Mouse (Mus musculus): ENCODE results near the gene Camta2. TPM values are rescaled to one million over a fixed set of nuclear protein-coding genes. Genes with fewer than 3 reads are reported as not detected.

Camta2 gene
- total and polyA plus RNA-seq, 2 experiments from 2014 or later = 8.7 to 10.5 TPM

GRCm38 (mm10) chr11:70681897-70682581 lies 5.9 kb downstream of the Camta2 start:
- Histone ChIP-seq H3K9ac (replicated peaks; ENCODE audit: low read depth, low read length) (no peak overlapping the region), H3K36me3 (replicated peaks; ENCODE audit: control insufficient read depth, insufficient read depth, low read length) (peaks cover 71% of the 10 kb centered on the region), H3K4me3 (ENCODE audit: low read depth, low read length) (no peak overlapping the region), H3K4me1 (ENCODE audit: control insufficient read depth, insufficient read depth) (peaks cover 7% of the 10 kb centered on the region), H3K9me3 (replicated peaks; ENCODE audit: control insufficient read depth, low read length) (no peaks in the 10 kb centered on the region), H3K27me3 (ENCODE audit: control insufficient read depth, insufficient read depth, low read length) (no peaks in the 10 kb centered on the region), H3K4me2 (ENCODE audit: low read depth, low read length) (no peak overlapping the region), H3K27ac (ENCODE audit: low read depth) (0 out of 2 replicates have a peak overlapping the region, but pooled peaks have one; percentile 9)
- ATAC-seq (ENCODE audit: insufficient read depth, low read depth) = peak; percentile 75
- TF ChIP-seq EP300 (IDR thresholded peaks at IDR 0.05; ENCODE audit: low read depth) (no peak), CTCF (IDR thresholded peaks at IDR 0.05; ENCODE audit: low read depth) (peak; percentile 75)
- peak; percentile 77 for DNase-seq (ENCODE audit: low spot score)
- WGBS = 38% methylated on average over 11 of the region's 11 CpGs

- DNase-seq (ENCODE audit: low spot score) (no peak), ATAC-seq (ENCODE audit: insufficient read depth, low read depth) (no peak)
- Histone ChIP-seq H3K27me3 (ENCODE audit: control insufficient read depth, insufficient read depth, low read length) (no peaks in the 10 kb centered on the region), H3K4me2 (ENCODE audit: low read depth, low read length) (no peak overlapping the region), H3K27ac (ENCODE audit: low read depth) (no peak overlapping the region), H3K9me3 (replicated peaks; ENCODE audit: control insufficient read depth, low read length) (no peaks in the 10 kb centered on the region), H3K36me3 (replicated peaks; ENCODE audit: control insufficient read depth, insufficient read depth, low read length) (peaks cover 80% of the 10 kb centered on the region), H3K4me3 (ENCODE audit: low read depth, low read length) (no peak overlapping the region), H3K9ac (replicated peaks; ENCODE audit: low read depth, low read length) (no peak overlapping the region), H3K4me1 (ENCODE audit: control insufficient read depth, insufficient read depth) (peaks cover 5% of the 10 kb centered on the region)
- 71% methylated on average over 12 of the region's 12 CpGs for WGBS
- TF ChIP-seq EP300 (IDR thresholded peaks at IDR 0.05; ENCODE audit: low read depth) = no peak
These were observed 6.7 kb downstream of the Camta2 start for GRCm38 (mm10) chr11:70681170-70681569.

GRCm38 (mm10) chr11:70679894-70680293 lies 8.0 kb downstream of the Camta2 start:
- peaks cover 82% of the 10 kb centered on the region for H3K36me3 ChIP-seq (replicated peaks; ENCODE audit: control insufficient read depth, insufficient read depth, low read length)
- WGBS = 84% methylated on average over 8 of the region's 8 CpGs

GRCm38 (mm10) chr11:70679361-70679760 lies 8.5 kb downstream of the Camta2 start:
- no peak overlapping the region for H3K4me2 ChIP-seq (ENCODE audit: low read depth, low read length)
- H3K4me3 ChIP-seq (ENCODE audit: low read depth, low read length) = no peak overlapping the region
- H3K27ac ChIP-seq (ENCODE audit: low read depth) = no peak overlapping the region
- H3K9me3 ChIP-seq (replicated peaks; ENCODE audit: control insufficient read depth, low read length) = no peaks in the 10 kb centered on the region
- no peak for TF ChIP-seq CTCF (IDR thresholded peaks at IDR 0.05; ENCODE audit: low read depth)
- TF ChIP-seq EP300 (IDR thresholded peaks at IDR 0.05; ENCODE audit: low read depth) = no peak
- H3K36me3 ChIP-seq (replicated peaks; ENCODE audit: control insufficient read depth, insufficient read depth, low read length) = peaks cover 78% of the 10 kb centered on the region
- no peak overlapping the region for H3K9ac ChIP-seq (replicated peaks; ENCODE audit: low read depth, low read length)
- WGBS = 93% methylated on average over 8 of the region's 8 CpGs
- H3K27me3 ChIP-seq (ENCODE audit: control insufficient read depth, insufficient read depth, low read length) = no peaks in the 10 kb centered on the region
- peaks cover 8% of the 10 kb centered on the region for H3K4me1 ChIP-seq (ENCODE audit: control insufficient read depth, insufficient read depth)
- no peak for DNase-seq (ENCODE audit: low spot score)
- ATAC-seq (ENCODE audit: insufficient read depth, low read depth) = no peak

More at GRCm38 (mm10) chr11:70679894-70680293, 8.0 kb downstream of the Camta2 start:
- no peak overlapping the region for H3K9ac ChIP-seq (replicated peaks; ENCODE audit: low read depth, low read length)
- ATAC-seq (ENCODE audit: insufficient read depth, low read depth) (no peak), DNase-seq (ENCODE audit: low spot score) (no peak)
- H3K4me3 ChIP-seq (ENCODE audit: low read depth, low read length) = no peak overlapping the region
- H3K4me1 ChIP-seq (ENCODE audit: control insufficient read depth, insufficient read depth) = peaks cover 8% of the 10 kb centered on the region
- H3K4me2 ChIP-seq (ENCODE audit: low read depth, low read length) = no peak overlapping the region
- H3K27me3 ChIP-seq (ENCODE audit: control insufficient read depth, insufficient read depth, low read length) = no peaks in the 10 kb centered on the region
- no peaks in the 10 kb centered on the region for H3K9me3 ChIP-seq (replicated peaks; ENCODE audit: control insufficient read depth, low read length)
- no peak overlapping the region for H3K27ac ChIP-seq (ENCODE audit: low read depth)
- TF ChIP-seq CTCF (IDR thresholded peaks at IDR 0.05; ENCODE audit: low read depth) (no peak), EP300 (IDR thresholded peaks at IDR 0.05; ENCODE audit: low read depth) (no peak)

GRCm38 (mm10) chr11:70678576-70678975 lies 9.3 kb downstream of the Camta2 start:
- Histone ChIP-seq H3K9me3 (replicated peaks; ENCODE audit: control insufficient read depth, low read length) (no peaks in the 10 kb centered on the region), H3K4me1 (ENCODE audit: control insufficient read depth, insufficient read depth) (peaks cover 8% of the 10 kb centered on the region), H3K27ac (ENCODE audit: low read depth) (no peak overlapping the region), H3K4me2 (ENCODE audit: low read depth, low read length) (no peak overlapping the region), H3K4me3 (ENCODE audit: low read depth, low read length) (no peak overlapping the region), H3K9ac (replicated peaks; ENCODE audit: low read depth, low read length) (no peak overlapping the region), H3K36me3 (replicated peaks; ENCODE audit: control insufficient read depth, insufficient read depth, low read length) (peaks cover 78% of the 10 kb centered on the region), H3K27me3 (ENCODE audit: control insufficient read depth, insufficient read depth, low read length) (no peaks in the 10 kb centered on the region)
- TF ChIP-seq CTCF (IDR thresholded peaks at IDR 0.05; ENCODE audit: low read depth) (no peak), EP300 (IDR thresholded peaks at IDR 0.05; ENCODE audit: low read depth) (no peak)
- 90% methylated on average over 2 of the region's 2 CpGs for WGBS
- ATAC-seq (ENCODE audit: insufficient read depth, low read depth) (no peak), DNase-seq (ENCODE audit: low spot score) (no peak)

- Histone ChIP-seq H3K9me3 (replicated peaks; ENCODE audit: control insufficient read depth, low read length) (no peaks in the 10 kb centered on the region), H3K4me1 (ENCODE audit: control insufficient read depth, insufficient read depth) (peaks cover 8% of the 10 kb centered on the region), H3K4me3 (ENCODE audit: low read depth, low read length) (no peak overlapping the region), H3K9ac (replicated peaks; ENCODE audit: low read depth, low read length) (no peak overlapping the region), H3K4me2 (ENCODE audit: low read depth, low read length) (no peak overlapping the region), H3K36me3 (replicated peaks; ENCODE audit: control insufficient read depth, insufficient read depth, low read length) (peaks cover 74% of the 10 kb centered on the region), H3K27ac (ENCODE audit: low read depth) (no peak overlapping the region), H3K27me3 (ENCODE audit: control insufficient read depth, insufficient read depth, low read length) (no peaks in the 10 kb centered on the region)
- DNase-seq (ENCODE audit: low spot score) = no peak
- TF ChIP-seq EP300 (IDR thresholded peaks at IDR 0.05; ENCODE audit: low read depth) = no peak
- TF ChIP-seq CTCF (IDR thresholded peaks at IDR 0.05; ENCODE audit: low read depth) = no peak
- 81% methylated on average over 9 of the region's 9 CpGs for WGBS
- ATAC-seq (ENCODE audit: insufficient read depth, low read depth) = no peak
These were observed 9.8 kb downstream of the Camta2 start for GRCm38 (mm10) chr11:70678092-70678491.
